Mouse (Mus musculus) ES-Bruce4 (cell line): ENCODE results near the gene Suox.

Source experiments
- CTCF ChIP-seq: IDR thresholded peaks from one replicate; pipeline ENCODE4 v1.8.1; 2011; ENCODE audit warnings: low read depth, low read length
- EP300 ChIP-seq: IDR thresholded peaks from 2 replicates; pipeline ENCODE4 v1.6.1; 2011; ENCODE audit warnings: low read depth, low read length; ENCODE audit not compliant: insufficient read depth
- POLR2A ChIP-seq: IDR thresholded peaks from one replicate; pipeline ENCODE4 v1.8.1; 2011; ENCODE audit warnings: low read length; ENCODE audit not compliant: insufficient read depth

- no peak for TF ChIP-seq CTCF
- TF ChIP-seq POLR2A: no peak
- TF ChIP-seq EP300: no peak
These were observed 8.1 kb downstream of the Suox start for GRCm38 (mm10) chr10:128665806-128666205.
